Comparison of ENCODE assay signal across 8 mouse cellular contexts in genomic region chr12:108244778-108245177, GRCm38 (mm10). TPM values are rescaled to one million over a fixed set of nuclear protein-coding genes. Genes with fewer than 3 reads are reported as not detected.
DNase-seq lines count a peak whose midpoint lies in the region; TF ChIP-seq lines count a peak whose summit lies in the region.

No protein-coding gene starts in this region.

- intact Hi-C loops in left cerebral cortex, postnatal 14 days (cut with DNase I) = no loop called here

- DNase-seq in adrenal gland, adult 18-20 months (ENCODE audit: low spot score in 2 of 2) = peak; percentile 69 to 70
- peak; percentile 80 to 87 for DNase-seq in cerebellum, postnatal 25 days
- DNase-seq in heart, adult 8-10 months (ENCODE audit: low spot score) = peak; percentile 75
- DNase-seq in kidney, adult 18-20 months = peak; percentile 83
- peak; percentile 51 for DNase-seq in lung, adult 2 months
- peak; percentile 79 for DNase-seq in ovary, adult 18-20 months (ENCODE audit: low spot score)
- DNase-seq in natural killer cell, adult 2 months (ENCODE audit: low spot score in 2 of 2) = no peak
- DNase-seq in left cerebral cortex, postnatal 14 days (ENCODE audit: low spot score in 2 of 2) = no peak

- no peak overlapping the region for H3K4me3 ChIP-seq in lung, adult 2 months (replicated peaks; ENCODE audit: extremely low read depth, low read depth, low read length)

- 2% methylated on average over 8 of the region's 8 CpGs for WGBS in lung, adult 2 months

- H3K4me1 ChIP-seq in lung, adult 2 months (ENCODE audit: control insufficient read depth, insufficient read depth, low read length) = peaks cover 25% of the 10 kb centered on the region

- TF ChIP-seq CTCF in lung, adult 2 months (IDR thresholded peaks at IDR 0.05; ENCODE audit: insufficient read depth, low read length) = no peak

- TF ChIP-seq POLR2A in lung, adult 2 months (IDR thresholded peaks at IDR 0.05; ENCODE audit: borderline replicate concordance, extremely low read depth, low read depth, low read length) = no peak

RNA-seq across cellular contexts. Expression of gene Ccdc85c, which starts 30.4 kb away (rescaled TPM):
- total RNA-seq in adrenal gland, adult 18-20 months (2021) = 10 to 100 TPM; 21.3 to 22.9 TPM
- 10 to 100 TPM; 38.2 to 46.2 (median 40.0) TPM for total RNA-seq in heart, adult 8-10 months (2022)
- polyA plus RNA-seq in lung, adult 2 months (2012; rRNA removed) = 22.2 and 22.5 TPM in 2 replicates
- 10 to 100 TPM; 63.8 to 64.7 TPM for total RNA-seq in left cerebral cortex, postnatal 14 days (2021)

Comparison
In these comparisons a context has a peak if more than half of its experiments do, and no peak if none do; other contexts are left out.
1. DNase-seq: peak in adrenal gland, adult 18-20 months (2 of 2), cerebellum, postnatal 25 days (2 of 2), heart, adult 8-10 months (single experiment), kidney, adult 18-20 months (single experiment), lung, adult 2 months (single experiment) and ovary, adult 18-20 months (single experiment); none in natural killer cell, adult 2 months (0 of 2) and left cerebral cortex, postnatal 14 days (0 of 2).